Mouse (Mus musculus) megakaryocyte, embryonic 14.5 days (primary cell): ENCODE measurements at regions not wholly inside any gene's neighbourhood (a gene's known extent, or its start where the extent isn't known, plus 50 kb on each side); places are given as distances from the start of the nearest gene placed in this dataset.

Experiments
- FLI1 ChIP-seq: IDR thresholded peaks from 2 replicates; pipeline ENCODE4 v1.6.1; 2012; ENCODE audit warnings: low read length, inconsistent platforms, mixed read lengths
- GATA1 ChIP-seq: IDR thresholded peaks from 3 replicates; pipeline ENCODE4 v1.6.1; 2012; ENCODE audit warnings: mixed read lengths, low read length, inconsistent platforms, borderline replicate concordance

GRCm38 (mm10) chr12:73445562-73445961, 100.6 kb downstream of the Tmem30b start:
- TF ChIP-seq GATA1 (no peak), FLI1 (no peak)
